Mouse (Mus musculus) gastrocnemius, postnatal 25 days (tissue): Measurements from ENCODE around the gene Gpc4. TPM values are rescaled to one million over a fixed set of nuclear protein-coding genes. Genes with fewer than 3 reads are reported as not detected.

Experiments
- DNase-seq: peaks from one replicate; pipeline ENCODE4 v3.0.0; 2022
- long read RNA-seq, 2 experiments: library from polyadenylated mRNA; stranded (forward); transcript quantifications; one replicate each; pipeline ENCODE4 v2.0.0; 2021
- total RNA-seq, 2 experiments: library from RNA; stranded (reverse); gene quantifications; 1 replicate in 1 of 2; 2 replicates in 1 of 2; pipeline ENCODE4 v1.2.3; 2021

Gpc4 gene
- 10 to 100 TPM; 40.1 to 40.9 TPM for total RNA-seq
- long read RNA-seq, experiment 1, transcript Gpc4-201 (9 exons, 2,651 nt), result major isoform, 9 of 11 reads
- long read RNA-seq, experiment 1, partial matches to known transcripts, result 0 of 11 reads
- long read RNA-seq, experiment 1, other reads (novel, unspliced or antisense), result 2 of 11 reads
- long read RNA-seq, experiment 2, transcript Gpc4-201 (9 exons, 2,651 nt), result major isoform, 24 of 27 reads
- long read RNA-seq, experiment 2, partial matches to known transcripts, result 3 of 27 reads
- long read RNA-seq, experiment 2, other reads (novel, unspliced or antisense), result 0 of 27 reads

DNA sequence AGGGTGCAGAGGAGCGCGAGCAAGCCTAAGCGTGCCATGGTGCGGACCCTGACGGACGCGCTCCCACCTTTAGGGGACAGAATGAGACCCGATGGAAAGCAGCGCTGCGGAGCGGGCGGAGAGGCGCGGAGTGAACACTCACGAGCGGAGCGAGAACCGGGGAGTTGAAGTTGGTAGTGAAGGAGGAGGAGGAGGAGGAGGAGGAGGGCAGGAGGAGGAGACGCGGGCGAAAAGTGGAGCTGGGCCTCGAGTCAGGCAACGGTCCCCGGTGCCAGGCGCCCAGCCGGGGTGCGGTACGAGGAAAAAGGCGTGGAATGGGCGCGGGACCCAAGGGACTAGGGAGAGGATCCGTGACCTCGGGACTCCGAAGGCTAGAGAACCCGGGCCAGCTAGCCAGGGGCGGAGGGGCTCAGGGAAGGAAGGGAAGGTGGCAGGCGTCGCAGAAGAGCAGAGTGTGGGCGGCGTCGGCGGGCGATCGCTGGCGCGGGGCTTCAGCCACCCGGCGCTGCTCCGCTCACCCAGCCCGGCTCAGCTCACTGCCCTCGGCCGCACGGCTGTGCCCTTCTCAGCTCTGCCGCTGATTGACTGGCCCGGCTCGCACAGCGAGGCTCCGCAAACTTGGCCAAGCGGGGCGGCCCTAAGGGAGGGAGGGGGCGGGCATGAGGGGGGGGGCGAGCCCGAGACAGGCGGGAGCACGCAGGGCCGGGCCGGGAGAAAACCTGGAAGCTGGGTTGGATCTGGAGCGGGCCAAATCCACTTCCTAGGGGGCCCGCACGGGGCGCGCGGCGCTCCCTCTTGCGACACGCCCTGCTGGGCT lies at the start of gene Gpc4:
Gpc4 (minus strand) TSS at position 515 of the 817 bp plus-strand sequence.
- DNase-seq, result peak; percentile 79

DNA sequence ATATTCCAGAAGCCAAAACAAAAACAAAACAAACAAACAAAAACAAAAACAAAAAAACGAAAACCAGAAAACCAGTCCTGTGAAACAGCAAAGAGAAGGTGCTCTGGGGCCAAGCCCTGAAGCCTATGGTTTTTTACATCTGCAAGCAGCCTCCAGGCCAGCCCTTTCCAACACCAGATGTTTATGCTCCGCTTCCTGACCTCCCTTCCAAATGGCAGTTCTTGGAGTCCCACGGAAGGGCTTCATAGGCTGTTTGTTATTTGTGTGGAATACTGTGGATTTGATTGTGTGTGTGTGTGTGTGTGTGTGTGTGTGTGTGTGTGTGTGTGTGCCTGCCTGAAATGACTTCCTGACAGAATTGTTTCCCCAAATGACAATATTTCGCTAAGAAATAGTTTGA lies 47.8 kb upstream of the Gpc4 start:
- DNase-seq, result no peak

DNA sequence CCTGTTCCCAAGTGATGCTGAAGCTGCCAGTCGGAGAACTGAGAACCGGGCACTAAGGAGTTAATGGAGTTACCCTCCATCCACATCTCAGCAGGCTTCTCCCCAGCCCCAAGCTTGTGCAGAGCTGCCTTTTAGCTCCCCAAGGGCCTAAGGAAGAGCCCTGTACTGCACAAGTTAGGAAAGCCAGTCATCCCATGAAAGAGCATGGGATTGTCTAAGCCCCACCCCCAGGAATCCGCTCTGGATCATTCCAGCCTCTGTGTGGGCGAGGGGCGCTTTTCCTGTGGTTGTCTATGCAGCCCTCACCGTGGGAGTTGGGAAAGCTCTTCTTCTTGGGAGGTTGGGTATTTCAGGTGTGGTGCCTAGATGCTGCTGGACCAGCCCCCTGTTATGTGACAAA lies 34.8 kb upstream of the Gpc4 start:
- no peak for DNase-seq

DNA sequence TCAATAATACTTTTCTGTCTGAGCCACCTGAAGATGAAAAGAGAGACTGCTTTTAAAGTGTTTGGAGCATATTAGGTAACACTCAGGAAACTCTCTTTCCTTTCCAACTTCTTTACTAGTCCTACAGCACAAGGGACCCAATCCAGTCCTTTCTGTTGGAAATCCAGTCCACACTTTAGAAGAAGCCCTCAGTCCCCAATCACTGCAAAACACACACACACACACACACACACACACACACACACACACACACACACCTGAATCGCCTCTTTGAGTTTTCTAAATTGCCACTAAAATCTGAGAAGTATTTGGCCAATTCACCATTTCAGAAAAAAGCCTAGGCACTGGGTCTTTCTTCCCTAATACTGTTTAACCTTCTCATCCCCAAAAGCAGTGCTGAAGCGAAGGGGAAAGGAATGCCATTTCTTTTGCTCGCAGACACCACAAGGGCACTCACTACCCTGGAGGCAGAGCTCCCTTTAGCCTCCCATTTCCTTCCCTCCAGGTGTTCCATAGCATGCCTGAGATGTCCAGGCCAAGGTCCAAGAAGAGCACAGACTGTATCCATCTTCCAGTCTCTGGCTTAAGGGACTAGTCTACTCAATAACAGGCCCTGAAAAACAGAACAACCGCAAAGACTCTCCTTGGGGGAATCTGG lies 28.4 kb upstream of the Gpc4 start:
- no peak for DNase-seq

DNA sequence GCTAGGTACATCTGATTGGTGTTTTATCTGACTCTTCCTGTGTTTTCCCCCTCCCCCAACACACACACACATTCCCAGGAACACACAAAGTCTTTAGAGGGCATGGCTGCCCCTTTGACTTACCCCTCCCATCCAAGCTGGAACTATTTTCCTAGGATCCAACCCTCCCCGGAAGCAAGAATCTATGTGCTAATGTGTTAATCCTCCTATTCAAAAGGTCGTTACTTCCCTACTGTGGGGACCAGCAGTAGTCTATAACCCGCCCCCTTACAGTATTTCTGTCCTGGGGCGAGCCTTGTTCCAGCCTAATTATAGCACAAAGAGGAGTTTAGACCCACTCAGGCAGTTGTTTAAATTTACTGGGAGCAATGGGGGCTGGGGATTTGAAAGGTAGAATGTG lies 24.0 kb upstream of the Gpc4 start:
- no peak for DNase-seq

DNA sequence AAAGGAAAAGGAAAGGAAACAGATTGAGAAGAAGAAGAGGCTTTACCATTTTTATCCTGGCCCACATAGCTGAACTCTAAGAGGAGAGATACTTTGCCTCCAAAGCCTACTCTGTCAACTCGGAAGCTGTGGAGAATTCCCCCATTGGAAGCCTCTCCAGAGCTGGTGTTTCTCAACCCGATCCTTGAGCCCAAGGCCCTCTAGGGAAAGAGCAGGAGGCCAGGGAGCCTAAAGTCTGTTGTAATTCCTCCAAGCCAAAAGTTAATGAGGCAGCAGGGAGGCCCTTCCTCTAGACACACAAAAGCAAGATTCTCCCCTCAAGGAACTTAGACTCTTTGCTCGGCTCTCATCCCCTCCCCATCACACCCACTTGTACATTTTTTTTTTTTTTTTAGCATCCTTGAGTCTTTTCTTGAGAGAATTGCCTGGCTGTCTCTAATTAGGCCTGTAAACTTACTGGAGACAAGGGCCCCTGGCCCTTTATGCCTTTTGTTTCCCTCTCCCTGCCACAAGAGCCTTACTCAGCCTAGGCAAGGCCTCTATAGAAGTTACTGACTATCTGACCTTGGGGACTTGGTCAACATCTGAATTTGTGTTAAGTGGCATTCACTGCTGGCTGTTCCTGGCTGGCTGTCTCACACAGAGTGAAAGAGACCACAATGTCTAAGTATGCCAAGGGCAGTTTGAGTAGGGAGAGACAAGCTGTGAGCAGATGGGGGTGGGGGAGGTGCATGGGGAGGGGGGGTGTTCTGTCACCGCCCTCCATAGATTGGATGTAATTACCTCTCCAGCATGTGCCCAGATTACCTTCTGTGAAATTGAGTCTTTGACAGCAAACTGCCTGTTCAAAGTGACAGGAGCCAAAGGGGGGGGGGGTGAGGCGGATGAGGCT lies 18.7 kb upstream of the Gpc4 start:
- peak; percentile 8 for DNase-seq

DNA sequence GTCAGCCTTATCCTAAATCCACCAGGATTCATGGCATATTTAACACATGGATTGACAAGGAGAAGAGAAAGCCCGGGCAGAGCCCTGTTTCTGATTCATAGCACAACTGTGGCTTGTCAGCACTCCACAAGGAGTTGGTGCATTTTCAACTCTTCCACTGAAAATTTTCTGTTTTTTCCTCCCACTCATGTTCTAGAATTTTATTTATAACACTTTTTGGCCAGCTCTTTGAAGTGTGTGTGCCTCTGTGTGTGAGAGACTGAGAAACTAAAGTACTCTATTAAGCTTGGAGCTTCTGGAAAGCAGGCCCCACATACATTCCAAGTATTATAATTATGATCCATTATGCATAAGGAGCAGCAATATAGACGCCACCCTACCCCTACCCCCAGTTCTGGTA lies 16.3 kb upstream of the Gpc4 start:
- no peak for DNase-seq

DNA sequence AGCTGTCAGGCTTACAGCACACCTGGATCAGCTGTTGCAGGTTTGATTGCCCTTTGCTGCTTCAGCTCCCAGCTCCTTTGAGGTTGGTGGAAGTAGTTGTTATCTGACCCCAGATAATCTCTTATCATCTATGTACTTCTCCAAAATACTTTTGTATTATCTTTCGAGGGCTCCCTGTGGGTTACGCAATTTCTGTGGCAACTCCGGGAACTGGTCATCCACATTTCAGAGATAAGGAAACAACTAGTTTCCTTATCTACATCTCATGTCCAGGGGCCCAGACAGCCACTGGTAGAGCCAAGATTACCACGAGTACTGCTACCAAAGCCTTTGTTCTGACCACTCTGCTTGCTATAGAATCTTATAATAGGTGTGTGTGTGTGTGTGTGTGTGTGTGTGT lies 12.0 kb upstream of the Gpc4 start:
- DNase-seq, result no peak

DNA sequence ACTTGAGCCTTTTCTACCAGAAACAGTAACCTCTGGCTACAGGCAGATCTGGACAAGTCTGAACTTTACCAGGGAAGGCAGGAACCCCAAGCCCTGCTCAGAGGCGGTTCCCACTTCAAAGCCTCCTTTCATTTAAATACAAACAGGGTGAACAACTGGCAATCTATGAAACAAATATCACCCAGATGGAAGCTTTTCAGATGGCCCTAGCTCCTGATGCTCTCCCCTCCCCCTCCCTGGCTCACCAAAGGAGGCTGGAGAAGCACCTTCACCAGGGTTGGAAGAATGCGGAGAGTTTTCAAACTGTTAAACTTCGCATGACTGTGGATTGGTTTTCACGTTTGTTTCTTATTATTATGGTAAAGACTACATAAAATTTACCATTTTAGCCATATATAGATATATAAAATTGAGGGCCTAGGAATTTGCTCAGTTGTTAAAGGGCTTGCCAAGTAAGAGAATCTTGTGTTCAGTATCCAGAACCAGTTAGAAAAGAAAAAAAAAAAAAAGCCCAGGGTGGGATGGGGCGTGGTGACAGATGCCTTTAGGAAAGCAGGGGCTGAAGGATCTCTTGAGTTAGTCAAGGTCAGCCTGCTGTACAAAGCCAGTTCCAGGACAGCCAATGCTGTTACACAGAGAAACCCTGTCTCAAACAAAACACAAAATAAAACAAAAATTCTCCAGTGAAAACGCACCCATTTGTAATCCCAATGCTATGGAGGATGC lies 2.6 kb upstream of the Gpc4 start:
- DNase-seq, result no peak

DNA sequence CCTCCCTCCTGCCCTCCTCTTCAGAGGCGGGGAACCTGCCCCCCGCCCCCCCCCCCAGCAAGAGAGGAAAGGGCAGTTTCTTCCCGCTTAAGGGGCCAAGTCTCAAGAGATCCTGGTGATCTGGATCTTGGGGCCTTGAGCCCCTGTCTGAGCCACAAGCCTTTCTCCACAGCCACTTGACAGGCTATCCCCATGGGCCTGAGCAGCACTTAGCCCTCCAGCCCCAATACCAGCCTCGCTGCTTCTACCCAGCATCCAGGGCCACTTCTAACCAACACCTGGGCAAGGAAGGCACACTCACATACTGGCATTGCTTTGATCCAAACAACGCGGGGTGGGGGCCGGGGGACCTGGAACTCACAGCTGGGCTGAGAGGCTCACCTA lies 495 bp upstream of the Gpc4 start:
- DNase-seq, result no peak

DNA sequence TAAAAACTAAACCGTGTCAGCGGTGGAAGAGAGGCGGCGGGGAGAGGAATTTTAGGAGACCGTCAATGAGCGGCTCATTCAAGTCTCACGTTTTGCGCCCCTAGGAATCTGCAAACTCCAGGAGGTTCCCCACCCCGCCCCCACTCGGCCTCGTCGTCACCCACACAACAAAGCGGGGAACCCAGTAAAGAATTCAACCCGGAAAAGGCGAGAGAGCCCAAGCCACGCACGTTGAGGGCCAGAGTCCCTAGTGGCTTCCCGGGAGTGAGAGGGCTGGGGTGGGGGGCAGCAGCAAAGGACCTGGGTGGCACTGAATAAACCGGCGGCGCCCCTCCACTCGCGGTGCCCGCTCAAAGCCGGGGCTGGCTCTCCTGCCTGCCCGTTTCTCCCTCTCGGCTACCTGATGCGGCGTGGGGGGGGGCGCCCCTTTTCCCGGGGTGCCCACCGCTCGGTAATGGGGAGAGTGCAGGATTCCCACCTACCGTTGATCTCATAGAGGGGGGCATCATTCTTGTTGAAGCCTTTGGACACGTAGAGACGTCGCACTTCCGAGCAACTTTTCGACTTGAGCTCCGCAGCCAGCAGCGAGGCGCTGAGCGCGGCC lies 816 bp downstream of the Gpc4 start:
- DNase-seq, result no peak

DNA sequence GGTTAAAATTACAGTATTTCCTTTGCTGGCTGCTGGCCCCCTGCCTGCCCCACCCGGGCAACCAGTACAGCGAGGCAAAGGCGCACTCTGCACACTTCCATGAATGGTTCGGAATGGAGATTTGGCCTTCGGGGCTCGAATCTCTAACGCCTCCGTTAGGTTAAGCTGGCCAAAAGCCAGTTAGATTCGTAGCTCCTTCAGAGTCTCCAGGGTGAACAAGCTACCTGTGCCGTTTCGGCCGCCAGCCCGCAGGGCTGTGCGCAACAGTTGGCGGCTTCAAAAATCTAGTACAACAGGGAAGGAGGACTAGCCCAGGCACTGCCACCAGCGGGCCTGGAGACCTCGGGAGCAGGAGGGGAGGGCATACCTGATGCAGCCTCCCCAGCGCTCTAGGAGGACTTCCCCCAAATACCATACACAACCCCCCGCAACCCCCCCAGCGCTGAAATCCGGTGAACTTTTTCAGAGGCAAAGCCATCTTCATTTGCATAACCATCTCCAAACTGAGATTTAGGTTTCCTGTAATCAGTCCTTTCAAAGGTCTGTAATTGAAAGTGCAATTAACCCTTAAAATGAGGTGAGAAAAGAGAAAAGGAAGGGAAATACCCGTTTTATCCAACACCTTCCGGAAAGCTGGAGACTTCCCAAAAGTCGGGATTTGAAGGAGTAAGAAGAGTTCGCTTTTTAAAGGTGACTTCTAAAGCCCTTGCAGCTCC lies 1.5 kb downstream of the Gpc4 start:
- no peak for DNase-seq

DNA sequence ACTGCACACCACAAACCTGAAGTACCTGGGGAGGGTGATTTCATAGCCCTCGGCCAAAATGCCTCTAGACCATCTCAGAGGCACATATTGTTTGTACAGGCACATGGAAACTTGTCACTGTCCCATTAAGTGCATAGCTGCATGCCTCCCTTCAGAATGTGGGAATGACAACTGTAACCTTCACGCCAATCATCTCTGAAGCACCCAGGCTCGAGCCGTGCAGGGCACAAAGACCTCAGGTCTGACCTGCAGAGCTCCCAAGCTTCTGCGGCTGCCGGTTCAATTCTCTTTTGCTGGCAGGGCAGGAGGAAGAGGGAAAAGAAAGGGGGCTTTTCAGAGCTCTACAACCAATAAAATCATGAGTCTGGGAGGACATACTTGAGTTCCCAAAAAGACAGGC lies 2.3 kb downstream of the Gpc4 start:
- no peak for DNase-seq

DNA sequence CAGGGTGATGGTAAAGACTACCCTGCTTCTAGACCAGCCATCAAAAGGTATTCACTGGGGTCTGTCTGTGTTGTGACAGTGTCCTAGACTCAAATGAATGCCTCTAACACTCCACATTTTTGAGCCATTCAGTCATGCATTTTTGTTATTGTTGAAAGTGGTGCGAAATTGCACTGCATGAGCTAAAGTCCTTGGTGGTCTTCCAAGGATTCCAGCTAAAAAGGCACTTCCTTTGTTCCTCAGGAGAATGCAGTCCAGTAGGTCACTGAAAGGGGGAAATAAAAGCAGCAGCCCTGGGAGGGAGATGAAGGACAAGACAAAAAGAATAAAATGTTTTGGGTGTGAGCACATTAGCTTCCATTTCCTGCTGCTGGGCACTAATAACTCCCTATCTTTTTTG lies 2.8 kb downstream of the Gpc4 start:
- DNase-seq, result no peak

DNA sequence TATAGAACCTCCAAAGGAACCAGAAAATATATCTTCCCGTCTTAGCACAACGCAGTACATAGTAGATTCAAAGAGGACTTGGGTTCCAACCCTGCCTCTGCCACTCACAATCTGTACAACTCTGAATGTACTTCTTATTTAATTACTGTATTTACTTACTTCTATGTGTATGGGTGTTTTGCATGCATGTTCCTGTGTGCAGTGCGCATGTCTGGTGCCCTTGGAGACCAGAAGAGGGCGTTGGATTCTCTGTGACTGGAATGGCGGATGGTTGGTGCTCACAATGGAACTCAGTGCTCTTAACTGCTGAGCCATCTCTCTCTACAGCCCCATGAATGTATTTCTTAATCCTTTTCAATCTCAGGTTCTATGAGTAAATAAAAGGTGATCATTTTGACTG lies 5.4 kb downstream of the Gpc4 start:
- DNase-seq, result no peak

DNA sequence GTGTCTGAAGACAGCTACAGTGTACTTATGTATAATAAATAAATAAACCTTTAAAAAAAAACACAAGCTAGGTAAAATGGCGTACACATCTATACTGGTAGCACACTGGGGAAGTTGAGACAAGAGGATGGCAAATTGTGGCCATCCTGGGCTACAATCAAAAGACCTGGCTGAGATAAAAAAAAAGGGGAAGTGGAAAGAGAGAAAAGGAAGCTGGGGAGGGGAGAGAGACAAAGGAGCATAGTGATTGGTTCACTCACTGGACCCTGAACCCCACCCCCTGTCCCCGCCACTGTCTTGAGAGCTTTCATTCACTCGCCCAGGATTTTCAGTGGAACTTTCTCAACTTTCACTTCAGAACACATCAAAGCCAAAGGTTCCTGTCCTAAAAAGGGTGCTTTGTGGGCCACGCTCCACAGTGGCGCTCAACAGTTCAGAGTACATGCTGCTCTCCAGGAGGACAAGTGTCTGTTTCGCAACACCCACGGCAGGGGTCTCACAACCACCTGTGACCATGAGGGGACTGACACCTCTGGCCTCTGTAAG lies 9.6 kb downstream of the Gpc4 start:
- DNase-seq, result no peak

DNA sequence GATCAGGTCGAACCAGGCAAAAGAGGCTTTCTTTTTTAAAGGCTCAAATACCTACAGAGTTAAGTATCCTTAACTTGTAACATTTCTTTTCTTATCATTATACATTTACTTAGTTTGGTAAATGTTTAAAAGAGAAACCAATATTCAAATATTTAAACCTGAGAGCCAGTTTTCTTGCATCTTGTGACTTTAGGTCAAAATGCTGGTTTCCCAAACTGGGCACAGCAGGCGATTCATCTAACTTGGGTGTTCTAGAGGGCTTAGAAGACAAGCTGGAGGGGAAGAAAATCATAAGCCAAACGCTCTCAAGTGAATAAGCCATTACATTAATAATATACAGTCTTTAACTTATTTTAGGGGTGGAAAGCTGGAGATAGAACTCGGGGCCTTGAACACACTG lies 10.2 kb downstream of the Gpc4 start:
- DNase-seq, result no peak

DNA sequence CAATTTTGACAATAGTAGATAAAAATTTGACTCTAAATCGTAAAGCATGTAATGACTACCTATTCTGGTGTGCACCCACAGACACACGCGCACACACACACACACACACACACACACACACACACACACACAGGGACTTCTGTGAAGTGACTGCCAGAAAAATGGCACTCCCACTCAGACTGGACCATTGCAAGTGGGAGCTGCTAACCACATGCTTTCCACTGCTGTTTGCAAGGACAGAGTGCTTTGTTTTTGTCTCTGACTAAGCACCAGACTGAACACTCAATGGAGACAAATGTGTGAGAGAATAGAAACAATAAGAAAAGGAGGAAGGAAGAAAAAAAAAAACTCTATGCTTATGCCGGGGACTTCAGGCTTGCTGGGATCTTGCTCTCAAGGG lies 11.6 kb downstream of the Gpc4 start:
- DNase-seq, result no peak

DNA sequence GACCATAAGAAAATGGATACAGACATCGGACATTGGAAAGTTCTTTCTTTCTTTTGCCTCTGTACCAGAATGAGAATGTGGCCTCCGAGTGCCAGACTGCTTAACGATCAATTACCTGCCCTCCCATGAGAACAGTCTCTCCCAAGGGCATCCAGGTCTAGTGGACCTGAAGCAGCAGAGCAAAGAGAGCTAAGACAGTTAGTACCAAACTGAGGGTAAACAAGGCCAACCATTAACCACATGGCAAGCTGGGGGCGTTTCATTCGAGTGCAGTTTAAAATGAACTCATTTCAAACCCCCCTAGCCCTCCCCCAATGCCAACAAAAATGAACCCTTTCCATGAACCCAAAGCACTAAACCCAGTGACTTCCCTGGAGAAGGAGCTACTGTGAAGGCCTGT lies 12.1 kb downstream of the Gpc4 start:
- no peak for DNase-seq

DNA sequence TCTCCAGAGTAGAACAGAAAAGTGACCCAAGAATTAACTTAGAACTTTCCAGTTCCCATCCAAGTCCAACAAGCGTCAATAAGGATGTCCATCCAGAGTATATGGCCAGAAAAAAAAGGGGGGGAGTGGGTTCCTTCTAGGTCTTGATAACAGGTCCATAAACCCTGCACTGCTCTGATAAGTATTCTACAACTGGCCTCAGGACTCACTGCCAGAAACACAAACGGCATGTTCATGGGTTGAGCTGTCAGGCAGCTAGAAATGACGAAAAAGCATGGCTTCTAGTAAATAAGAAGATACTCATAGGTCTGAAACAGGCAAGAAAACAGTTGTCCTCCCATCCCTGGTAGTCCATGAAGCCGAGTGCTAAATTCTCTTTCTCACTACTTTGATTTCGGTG lies 13.5 kb downstream of the Gpc4 start:
- DNase-seq, result no peak
